Mouse (Mus musculus) heart, embryonic 14.5 days (tissue): ENCODE measurements around the gene Kat2b. TPM values are rescaled to one million over a fixed set of nuclear protein-coding genes. Genes with fewer than 3 reads are reported as not detected.
"Not testable (repeated sequence)": the region's sequence is repeated elsewhere in the genome, so short reads cannot be mapped to it uniquely, and the experiment has no call there.

ENCODE experiments used
- ATAC-seq: fragments of 200-750 bp; cut with Nextera tagmentation; 2 replicates; pipeline ENCODE4 v1.8.0; 2017; ENCODE audit warnings: low read depth, moderate TSS enrichment; ENCODE audit not compliant: insufficient number of reproducible peaks, insufficient read depth, low FRiP score
- H3K27ac ChIP-seq, 2 experiments: fragments of 200-500 bp in 1 of 2; fragments of 300-500 bp in 1 of 2; sonication (generic) in 1 of 2; replicated peaks in 1 of 2; 2 replicates each; pipeline ENCODE4 v1.5.1; 2012 to 2014; ENCODE audit warnings: low read depth in 2 of 2, low read length in 2 of 2, control low read depth in 1 of 2, mild to moderate bottlenecking in 1 of 2, mixed read lengths in 1 of 2; ENCODE audit not compliant: control insufficient read depth in 1 of 2, insufficient read depth in 1 of 2
- H3K27me3 ChIP-seq: fragments of 300-500 bp; sonication (generic); 2 replicates; pipeline ENCODE4 v1.6.1; 2014; ENCODE audit warnings: mild to moderate bottlenecking, low read length, control low read depth; ENCODE audit not compliant: control insufficient read depth, insufficient read depth
- H3K36me3 ChIP-seq: fragments of 300-500 bp; sonication (generic); 2 replicates; pipeline ENCODE4 v1.6.1; 2014; ENCODE audit warnings: mild to moderate bottlenecking, control low read depth, low read length, mixed read lengths; ENCODE audit not compliant: control insufficient read depth, insufficient read depth
- H3K4me1 ChIP-seq, 2 experiments: fragments of 200-500 bp in 1 of 2; fragments of 300-500 bp in 1 of 2; sonication (generic) in 1 of 2; 2 replicates each; pipeline ENCODE4 v1.6.1; 2012 to 2014; ENCODE audit warnings: low read length in 2 of 2, control low read depth in 1 of 2, mixed read lengths in 1 of 2; ENCODE audit not compliant: control insufficient read depth in 2 of 2, insufficient read depth in 2 of 2
- H3K4me2 ChIP-seq: fragments of 300-500 bp; sonication (generic); 2 replicates; pipeline ENCODE4 v1.6.1; 2014; ENCODE audit warnings: mild to moderate bottlenecking, low read length
- H3K4me3 ChIP-seq, 2 experiments: fragments of 200-500 bp in 1 of 2; fragments of 300-500 bp in 1 of 2; sonication (generic) in 1 of 2; 2 replicates each; pipeline ENCODE4 v1.5.1; 2012 to 2014; ENCODE audit warnings: low read length in 2 of 2, mild to moderate bottlenecking in 2 of 2, control low read depth in 1 of 2, low read depth in 1 of 2, moderate library complexity in 1 of 2; ENCODE audit not compliant: control insufficient read depth in 1 of 2, insufficient read depth in 1 of 2
- H3K9ac ChIP-seq: fragments of 300-500 bp; sonication (generic); 2 replicates; pipeline ENCODE4 v1.6.1; 2014; ENCODE audit warnings: mild to moderate bottlenecking, low read length
- H3K9me3 ChIP-seq: fragments of 300-500 bp; sonication (generic); 2 replicates; pipeline ENCODE4 v1.6.1; 2016; ENCODE audit warnings: low read length, control low read depth; ENCODE audit not compliant: control insufficient read depth
- WGBS: fragments of 180-500 bp; shearing (Covaris S2); extraction: QIAGEN DNeasy Blood & Tissue Kit; methylation state at CpG from one replicate; pipeline ENCODE4 v1.1.7; 2014; 5-methylcytosine and 5-hydroxymethylcytosine counted together
- polyA plus RNA-seq: library from polyadenylated mRNA; unstranded; fragments of >200 nt; fragmentation: Nextera tagmentation; extraction: Ambion mirVana; gene quantifications from 2 replicates; pipeline ENCODE4 v1.2.1, GENCODE M21; 2014

Kat2b gene
- polyA plus RNA-seq, 1 experiment from 2014 or later, result 16.6 TPM

DNA sequence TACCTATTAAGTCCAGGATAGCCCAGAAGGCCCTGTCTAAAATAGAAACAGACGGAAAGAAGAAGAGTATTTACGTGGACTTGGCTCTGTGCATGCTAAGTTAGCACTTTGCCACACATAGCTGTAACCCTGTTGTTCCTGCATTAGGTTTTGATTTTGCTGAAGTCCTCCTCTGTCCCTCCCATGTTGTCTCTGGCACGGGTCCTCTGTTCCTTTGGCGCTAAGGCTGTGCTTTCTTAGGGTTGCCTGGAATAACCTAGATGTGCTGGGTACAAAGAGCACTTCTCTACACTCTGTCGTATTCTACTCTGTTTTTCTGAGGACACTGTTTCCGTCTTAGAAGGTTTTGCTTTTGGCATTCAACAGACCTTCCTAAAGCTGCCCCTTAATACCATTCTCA lies 88.4 kb downstream of the Kat2b start:
- ATAC-seq, result no peak
- H3K9me3 ChIP-seq, result no peaks in the 10 kb centered on the region
- no peaks in the 10 kb centered on the region for H3K4me1 ChIP-seq
- H3K4me2 ChIP-seq, result no peak overlapping the region
- H3K4me3 ChIP-seq, result no peak overlapping the region
- no peak overlapping the region for H3K9ac ChIP-seq
- no peak overlapping the region for H3K27ac ChIP-seq
- H3K27me3 ChIP-seq, result no peaks in the 10 kb centered on the region
- peaks cover 68% of the 10 kb centered on the region for H3K36me3 ChIP-seq
- 83% methylated on average over 6 of the region's 6 CpGs for WGBS

- peaks cover 0 to 1% of the 10 kb centered on the region in 2 experiments; a peak in 1 of 4 replicates for H3K4me1 ChIP-seq
- no peak overlapping the region for H3K4me3 ChIP-seq
- no peaks in the 10 kb centered on the region for H3K9me3 ChIP-seq
- no peak overlapping the region for H3K4me2 ChIP-seq
- ATAC-seq, result no peak
- peaks cover 69% of the 10 kb centered on the region for H3K36me3 ChIP-seq
- no peaks in the 10 kb centered on the region for H3K27me3 ChIP-seq
- no peak overlapping the region for H3K9ac ChIP-seq
- no peak overlapping the region for H3K27ac ChIP-seq
- 83% methylated on average over 2 of the region's 2 CpGs for WGBS
These were observed 89.3 kb downstream of the Kat2b start for GRCm38 (mm10) chr17:53655959-53656358.

- Histone ChIP-seq H3K27ac (no peak overlapping the region), H3K4me2 (no peak overlapping the region), H3K36me3 (peaks cover 69% of the 10 kb centered on the region), H3K27me3 (no peaks in the 10 kb centered on the region), H3K9me3 (no peaks in the 10 kb centered on the region), H3K9ac (no peak overlapping the region), H3K4me1 (peaks cover 0 to 6% of the 10 kb centered on the region in 2 experiments; a peak in 1 of 4 replicates), H3K4me3 (no peak overlapping the region)
- ATAC-seq, result no peak
- whole genome bisulfite sequencing, result 54% methylated on average over 6 of the region's 6 CpGs
These were observed 89.8 kb downstream of the Kat2b start for GRCm38 (mm10) chr17:53656369-53656860.

GRCm38 (mm10) chr17:53657391-53657790 lies 90.7 kb downstream of the Kat2b start:
- H3K9ac ChIP-seq, H3K4me1 ChIP-seq, H3K4me2 ChIP-seq, H3K27me3 ChIP-seq, H3K4me3 ChIP-seq, H3K9me3 ChIP-seq, H3K27ac ChIP-seq, ATAC-seq: not testable (repeated sequence)
- 67% methylated on average over 2 of the region's 2 CpGs for WGBS
- peaks cover 74% of the 10 kb centered on the region for H3K36me3 ChIP-seq

- Histone ChIP-seq H3K4me2 (no peak overlapping the region), H3K36me3 (peaks cover 72% of the 10 kb centered on the region), H3K4me1 (peaks cover 0 to 7% of the 10 kb centered on the region in 2 experiments; a peak in 1 of 4 replicates), H3K27me3 (no peaks in the 10 kb centered on the region), H3K9ac (no peak overlapping the region), H3K27ac (no peak overlapping the region), H3K9me3 (no peaks in the 10 kb centered on the region), H3K4me3 (no peak overlapping the region)
- 86% methylated on average over 2 of the region's 2 CpGs for WGBS
- no peak for ATAC-seq
These were observed 92.0 kb downstream of the Kat2b start for GRCm38 (mm10) chr17:53658668-53659067.

- Histone ChIP-seq H3K4me2 (no peak overlapping the region), H3K4me3 (no peak overlapping the region), H3K27ac (no peak overlapping the region), H3K36me3 (peaks cover 71% of the 10 kb centered on the region), H3K4me1 (peaks cover 0 to 7% of the 10 kb centered on the region in 2 experiments; a peak in 1 of 4 replicates), H3K27me3 (no peaks in the 10 kb centered on the region), H3K9me3 (no peaks in the 10 kb centered on the region), H3K9ac (no peak overlapping the region)
- 88% methylated on average over 8 of the region's 8 CpGs for WGBS
- ATAC-seq, result no peak
These were observed 92.6 kb downstream of the Kat2b start for GRCm38 (mm10) chr17:53659230-53659629.

GRCm38 (mm10) chr17:53659738-53660137 lies 93.1 kb downstream of the Kat2b start:
- 58% methylated on average over 4 of the region's 4 CpGs for WGBS
- Histone ChIP-seq H3K9ac (no peak overlapping the region), H3K27ac (no peak overlapping the region), H3K9me3 (no peaks in the 10 kb centered on the region), H3K4me3 (no peak overlapping the region), H3K4me1 (peaks cover 0 to 7% of the 10 kb centered on the region in 2 experiments; a peak in 1 of 4 replicates), H3K4me2 (no peak overlapping the region), H3K36me3 (peaks cover 71% of the 10 kb centered on the region), H3K27me3 (no peaks in the 10 kb centered on the region)
- ATAC-seq, result no peak
